Mouse (Mus musculus) myocyte (in vitro differentiated cells): ENCODE measurements around the gene Mup6.

Experiments used
- CEBPB ChIP-seq: IDR thresholded peaks from 2 replicates; pipeline ENCODE4 v1.6.1; 2011; ENCODE audit warnings: mild to moderate bottlenecking, moderate library complexity; ENCODE audit not compliant: poor library complexity, insufficient read depth, severe bottlenecking
- MAX ChIP-seq: IDR thresholded peaks from one replicate; pipeline ENCODE4 v1.6.1; 2011; ENCODE audit warnings: low read depth, mild to moderate bottlenecking, control low read depth
- POLR2A ChIP-seq: IDR thresholded peaks from one replicate; pipeline ENCODE4 v1.6.1; 2011; ENCODE audit warnings: low read depth, mild to moderate bottlenecking, control low read depth, moderate library complexity; ENCODE audit not compliant: insufficient read length
- POLR2AphosphoS2 ChIP-seq: IDR thresholded peaks from one replicate; pipeline ENCODE4 v1.6.1; 2011; ENCODE audit warnings: low read depth, control low read depth; ENCODE audit not compliant: insufficient read length
- SRF ChIP-seq: IDR thresholded peaks from one replicate; pipeline ENCODE4 v1.6.1; 2011; ENCODE audit warnings: low read depth; ENCODE audit not compliant: control insufficient read depth, insufficient read length
- TCF12 ChIP-seq: IDR thresholded peaks from one replicate; pipeline ENCODE4 v1.6.1; 2011; ENCODE audit warnings: mild to moderate bottlenecking, control low read depth; ENCODE audit not compliant: poor library complexity, insufficient read depth, severe bottlenecking
- TCF3 ChIP-seq: IDR thresholded peaks from one replicate; pipeline ENCODE4 v1.6.1; 2011; ENCODE audit warnings: low read depth, control low read depth; ENCODE audit not compliant: insufficient read length
- USF1 ChIP-seq: IDR thresholded peaks from one replicate; pipeline ENCODE4 v1.6.1; 2011; ENCODE audit warnings: low read depth, mild to moderate bottlenecking, control low read depth, moderate library complexity

DNA sequence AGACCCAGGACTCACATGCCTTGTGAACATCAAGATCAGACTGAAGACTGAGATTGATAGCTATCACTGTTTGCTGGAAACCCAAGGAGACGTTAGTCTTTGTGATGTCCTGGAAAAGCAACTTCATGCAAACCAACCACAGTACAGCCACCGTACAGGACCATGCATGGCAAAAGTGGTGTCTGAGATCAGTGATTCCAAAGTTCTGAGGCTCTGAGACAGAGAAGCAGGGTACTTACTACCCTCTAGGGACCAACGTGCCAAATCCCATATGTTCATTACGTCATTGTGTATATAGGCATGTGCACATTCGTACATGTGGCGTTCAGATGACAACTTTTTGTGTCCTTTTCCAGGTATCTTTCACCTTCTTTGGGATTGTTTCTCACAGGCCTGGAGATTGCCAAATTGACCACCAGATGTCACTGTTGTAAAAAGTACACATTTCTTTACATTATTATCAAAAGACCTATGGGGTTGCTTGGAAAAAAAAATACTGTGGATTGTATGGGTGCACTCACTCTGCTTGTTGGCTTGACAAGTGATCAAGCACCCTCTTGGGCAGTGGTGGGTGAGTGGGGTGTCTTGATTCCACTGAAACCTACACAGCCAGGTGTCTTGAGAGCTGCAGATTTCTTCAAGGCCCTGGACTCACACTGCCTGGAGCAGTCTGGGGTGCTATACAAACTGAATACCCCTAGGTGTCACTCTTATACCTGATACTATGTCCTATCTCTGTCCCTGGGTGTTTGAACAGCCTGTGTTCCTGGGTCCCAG is 31.4 kb upstream of the Mup6 start:
- TF ChIP-seq POLR2A (no peak), MAX (no peak), USF1 (no peak), CEBPB (no peak), SRF (no peak), POLR2AphosphoS2 (no peak), TCF12 (no peak), TCF3 (no peak)
